In genomic region chr9:96118216-96118615, GRCm38 (mm10) we compare ENCODE assay signal across 8 mouse cellular contexts. TPM values are rescaled to one million over a fixed set of nuclear protein-coding genes. Genes with fewer than 3 reads are reported as not detected.
A peak's percentile ranks its signal among the peaks of the same experiment; 100 is the strongest.
DNase-seq lines count a peak whose midpoint lies in the region; ATAC-seq and TF ChIP-seq lines count a peak whose summit lies in the region.

No protein-coding gene starts in this region.

- no peak overlapping the region for H3K9ac ChIP-seq in kidney, postnatal 0 days (ENCODE audit: low read depth, low read length)
- H3K9ac ChIP-seq in embryonic facial prominence, embryonic 12.5 days = no peak overlapping the region
- H3K9ac ChIP-seq in intestine, embryonic 15.5 days = no peak overlapping the region
- H3K9ac ChIP-seq in neural tube, embryonic 12.5 days = no peak overlapping the region

- no peak for ATAC-seq in kidney, postnatal 0 days (replicated peaks; ENCODE audit: low FRiP score, low read depth)
- no peak for ATAC-seq in embryonic facial prominence, embryonic 12.5 days (ENCODE audit: insufficient number of reproducible peaks, insufficient read depth, low FRiP score, low TSS enrichment)
- ATAC-seq in intestine, embryonic 15.5 days = no peak
- no peak for ATAC-seq in neural tube, embryonic 12.5 days (ENCODE audit: low FRiP score, low read depth)

- no peaks in the 10 kb centered on the region for H3K9me3 ChIP-seq in kidney, postnatal 0 days (replicated peaks; ENCODE audit: low read length)
- H3K9me3 ChIP-seq in embryonic facial prominence, embryonic 12.5 days = no peaks in the 10 kb centered on the region
- H3K9me3 ChIP-seq in intestine, embryonic 15.5 days = no peaks in the 10 kb centered on the region
- no peaks in the 10 kb centered on the region for H3K9me3 ChIP-seq in neural tube, embryonic 12.5 days

- H3K4me3 ChIP-seq in kidney, postnatal 0 days (replicated peaks; ENCODE audit: low read depth, low read length) = peak overlapping the region; percentile 71; the same call in 1 of the 2 replicates
- peak overlapping the region; percentile 57 for H3K4me3 ChIP-seq in embryonic facial prominence, embryonic 12.5 days
- no peak overlapping the region for H3K4me3 ChIP-seq in intestine, embryonic 15.5 days (replicated peaks)
- no peak overlapping the region for H3K4me3 ChIP-seq in neural tube, embryonic 12.5 days

- peak overlapping the region; percentile 76 for H3K4me2 ChIP-seq in kidney, postnatal 0 days (ENCODE audit: low read length)
- H3K4me2 ChIP-seq in embryonic facial prominence, embryonic 12.5 days (replicated peaks) = peak overlapping the region; percentile 61
- H3K4me2 ChIP-seq in intestine, embryonic 15.5 days (replicated peaks) = peak overlapping the region; percentile 86
- H3K4me2 ChIP-seq in neural tube, embryonic 12.5 days (replicated peaks) = peak overlapping the region; percentile 83

- H3K27me3 ChIP-seq in kidney, postnatal 0 days (ENCODE audit: insufficient read depth, low read length) = no peaks in the 10 kb centered on the region
- no peaks in the 10 kb centered on the region for H3K27me3 ChIP-seq in embryonic facial prominence, embryonic 12.5 days
- no peaks in the 10 kb centered on the region for H3K27me3 ChIP-seq in intestine, embryonic 15.5 days (replicated peaks)
- no peaks in the 10 kb centered on the region for H3K27me3 ChIP-seq in neural tube, embryonic 12.5 days (replicated peaks)

- no peak for DNase-seq in kidney, postnatal 0 days (ENCODE audit: low spot score)
- no peak for DNase-seq in kidney, postnatal 36 days
- DNase-seq in cerebellum, adult 8-10 months = no peak
- DNase-seq in left cerebral cortex, adult 18-20 months (ENCODE audit: low spot score in 2 of 2) = no peak
- no peak for DNase-seq in layer of hippocampus, adult 9-11 months

- WGBS in kidney, postnatal 0 days = 58% methylated on average over 4 of the region's 4 CpGs
- 68% methylated on average over 4 of the region's 4 CpGs for WGBS in embryonic facial prominence, embryonic 12.5 days
- WGBS in intestine, embryonic 15.5 days = 74% methylated on average over 4 of the region's 4 CpGs
- WGBS in neural tube, embryonic 12.5 days = 79% methylated on average over 4 of the region's 4 CpGs

- TF ChIP-seq CTCF in kidney, postnatal 0 days (IDR thresholded peaks at IDR 0.05; ENCODE audit: low read depth) = no peak

- no peaks in the 10 kb centered on the region; the same call in 1 of the 2 replicates for H3K4me1 ChIP-seq in kidney, postnatal 0 days (replicated peaks; ENCODE audit: insufficient read depth, low read length)
- H3K4me1 ChIP-seq in embryonic facial prominence, embryonic 12.5 days = no peaks in the 10 kb centered on the region
- no peaks in the 10 kb centered on the region for H3K4me1 ChIP-seq in intestine, embryonic 15.5 days (replicated peaks)
- peaks cover 3% of the 10 kb centered on the region; the same call in 1 of the 2 replicates for H3K4me1 ChIP-seq in neural tube, embryonic 12.5 days

- H3K36me3 ChIP-seq in kidney, postnatal 0 days (ENCODE audit: insufficient read depth, low read length) = no peaks in the 10 kb centered on the region
- no peaks in the 10 kb centered on the region for H3K36me3 ChIP-seq in embryonic facial prominence, embryonic 12.5 days
- H3K36me3 ChIP-seq in intestine, embryonic 15.5 days = no peaks in the 10 kb centered on the region
- no peaks in the 10 kb centered on the region for H3K36me3 ChIP-seq in neural tube, embryonic 12.5 days

- H3K27ac ChIP-seq in kidney, postnatal 0 days = no peak overlapping the region
- H3K27ac ChIP-seq in embryonic facial prominence, embryonic 12.5 days = no peak overlapping the region
- no peak overlapping the region for H3K27ac ChIP-seq in intestine, embryonic 15.5 days
- no peak overlapping the region for H3K27ac ChIP-seq in neural tube, embryonic 12.5 days

RNA-seq across cellular contexts. Expression of gene Gk5, which starts 0.9 kb away (rescaled TPM):
- 5.4 and 5.9 TPM in 2 replicates for polyA plus RNA-seq in kidney, postnatal 0 days (2015; fragmentation: Nextera tagmentation; extraction: Ambion mirVana)
- 6.9 and 7.1 TPM in 2 replicates for polyA plus RNA-seq in embryonic facial prominence, embryonic 12.5 days (2016; fragmentation: Nextera tagmentation; extraction: Ambion mirVana)
- 4.4 and 4.9 TPM in 2 replicates for polyA plus RNA-seq in intestine, embryonic 15.5 days (2015; fragmentation: Nextera tagmentation; extraction: Ambion mirVana)
- 4.1 TPM in 2 replicates for polyA plus RNA-seq in neural tube, embryonic 12.5 days (2016; fragmentation: Nextera tagmentation; extraction: Ambion mirVana)
- total RNA-seq in left cerebral cortex, adult 18-20 months (2021) = 1 to 10 TPM; 3.4 to 4.2 TPM

Comparison
In these comparisons a context has a peak if more than half of its experiments do, and no peak if none do; other contexts are left out.
1. H3K4me3 ChIP-seq: peak in kidney, postnatal 0 days (single experiment) and embryonic facial prominence, embryonic 12.5 days (single experiment); none in intestine, embryonic 15.5 days (single experiment) and neural tube, embryonic 12.5 days (single experiment).
2. Peak in every context shown above with its lines, with median percentiles within 50 percentile points of each other: H3K4me2 ChIP-seq.